Mouse (Mus musculus) midbrain, embryonic 14.5 days (tissue): ENCODE data around the gene Nckap5l. TPM values are rescaled to one million over a fixed set of nuclear protein-coding genes. Genes with fewer than 3 reads are reported as not detected.

Experiments used
- ATAC-seq: fragments of 200-750 bp; cut with Nextera tagmentation; 2 replicates; pipeline ENCODE4 v1.8.0; 2017; ENCODE audit warnings: moderate number of reproducible peaks, moderate library complexity; ENCODE audit not compliant: low FRiP score, low TSS enrichment
- DNase-seq: peaks from one replicate; pipeline ENCODE4 v3.0.0-alpha.2; 2015
- H3K27ac ChIP-seq: fragments of 300-500 bp; sonication (generic); replicated peaks from 2 replicates; pipeline ENCODE4 v1.5.1; 2014; ENCODE audit warnings: mild to moderate bottlenecking, low read depth, low read length, moderate library complexity
- H3K27me3 ChIP-seq: fragments of 300-500 bp; sonication (generic); 2 replicates; pipeline ENCODE4 v1.6.1; 2014; ENCODE audit warnings: low read length, control low read depth, mixed read lengths; ENCODE audit not compliant: control insufficient read depth, insufficient read depth
- H3K36me3 ChIP-seq: fragments of 300-500 bp; sonication (generic); 2 replicates; pipeline ENCODE4 v1.6.1; 2014; ENCODE audit warnings: low read length, control low read depth; ENCODE audit not compliant: control insufficient read depth, insufficient read depth
- H3K4me1 ChIP-seq: fragments of 300-500 bp; sonication (generic); 2 replicates; pipeline ENCODE4 v1.6.1; 2014; ENCODE audit warnings: mild to moderate bottlenecking, antibody characterized with exemption, low read length, control low read depth; ENCODE audit not compliant: control insufficient read depth, insufficient read depth
- H3K4me2 ChIP-seq: fragments of 300-500 bp; sonication (generic); 2 replicates; pipeline ENCODE4 v1.6.1; 2014; ENCODE audit warnings: mild to moderate bottlenecking, low read length, moderate library complexity
- H3K4me3 ChIP-seq: fragments of 300-500 bp; sonication (generic); replicated peaks from 2 replicates; pipeline ENCODE4 v1.5.1; 2014; ENCODE audit warnings: low read depth, low read length
- H3K9ac ChIP-seq: fragments of 300-500 bp; sonication (generic); replicated peaks from 2 replicates; pipeline ENCODE4 v1.6.1; 2014; ENCODE audit warnings: mild to moderate bottlenecking, low read length, moderate library complexity
- H3K9me3 ChIP-seq: fragments of 300-500 bp; sonication (generic); 2 replicates; pipeline ENCODE4 v1.6.1; 2016; ENCODE audit warnings: low read length, control low read depth, mixed read lengths; ENCODE audit not compliant: control insufficient read depth
- WGBS: fragments of 180-500 bp; shearing (Covaris S2); extraction: QIAGEN DNeasy Blood & Tissue Kit; methylation state at CpG from one replicate; pipeline ENCODE4 v1.1.7; 2014; 5-methylcytosine and 5-hydroxymethylcytosine counted together
- polyA plus RNA-seq: library from polyadenylated mRNA; unstranded; fragments of >200 nt; fragmentation: Nextera tagmentation; extraction: Ambion mirVana; gene quantifications from 2 replicates; pipeline ENCODE4 v1.2.1, GENCODE M21; 2014

Gene Nckap5l
- polyA plus RNA-seq, 1 experiment from 2014 or later, result 16.8 TPM

- no peaks in the 10 kb centered on the region for H3K9me3 ChIP-seq
- no peak overlapping the region for H3K4me2 ChIP-seq
- DNase-seq, result no peak
- no peak overlapping the region for H3K9ac ChIP-seq
- no peak overlapping the region for H3K27ac ChIP-seq
- no peak overlapping the region for H3K4me3 ChIP-seq
- no peaks in the 10 kb centered on the region for H3K27me3 ChIP-seq
- 95% methylated on average over 12 of the region's 12 CpGs for WGBS
- peaks cover 62% of the 10 kb centered on the region for H3K36me3 ChIP-seq
- peaks cover 4% of the 10 kb centered on the region; the same call in 1 of the 2 replicates for H3K4me1 ChIP-seq
- no peak for ATAC-seq
These were observed 54.2 kb downstream of the Nckap5l start for GRCm38 (mm10) chr15:99403159-99403889.

DNA sequence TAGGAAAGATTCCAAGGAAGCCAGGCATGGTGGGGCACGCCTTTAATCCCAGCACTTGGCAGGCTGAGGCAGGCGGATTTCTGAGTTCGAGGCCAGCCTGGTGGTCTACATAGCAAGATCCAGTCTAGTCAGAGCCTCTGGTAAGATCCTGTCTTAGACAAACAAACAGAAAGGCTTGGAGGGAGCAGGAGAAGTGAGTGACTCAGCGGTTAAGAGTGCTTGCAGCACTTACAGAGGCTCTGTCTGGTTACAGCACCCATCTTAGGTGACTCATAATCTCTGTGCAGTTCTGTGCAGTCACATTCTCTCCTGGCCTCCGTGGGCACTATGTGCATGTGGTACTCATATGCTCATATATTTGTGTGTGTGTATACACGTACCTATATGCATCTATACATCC lies 56.9 kb downstream of the Nckap5l start:
- Histone ChIP-seq H3K9me3 (no peaks in the 10 kb centered on the region), H3K4me2 (no peak overlapping the region), H3K9ac (no peak overlapping the region), H3K27ac (no peak overlapping the region), H3K36me3 (peaks cover 35% of the 10 kb centered on the region), H3K4me3 (no peak overlapping the region), H3K4me1 (peaks cover 13% of the 10 kb centered on the region), H3K27me3 (no peaks in the 10 kb centered on the region)
- 91% methylated on average over 6 of the region's 6 CpGs for WGBS
- no peak for ATAC-seq
- no peak for DNase-seq

DNA sequence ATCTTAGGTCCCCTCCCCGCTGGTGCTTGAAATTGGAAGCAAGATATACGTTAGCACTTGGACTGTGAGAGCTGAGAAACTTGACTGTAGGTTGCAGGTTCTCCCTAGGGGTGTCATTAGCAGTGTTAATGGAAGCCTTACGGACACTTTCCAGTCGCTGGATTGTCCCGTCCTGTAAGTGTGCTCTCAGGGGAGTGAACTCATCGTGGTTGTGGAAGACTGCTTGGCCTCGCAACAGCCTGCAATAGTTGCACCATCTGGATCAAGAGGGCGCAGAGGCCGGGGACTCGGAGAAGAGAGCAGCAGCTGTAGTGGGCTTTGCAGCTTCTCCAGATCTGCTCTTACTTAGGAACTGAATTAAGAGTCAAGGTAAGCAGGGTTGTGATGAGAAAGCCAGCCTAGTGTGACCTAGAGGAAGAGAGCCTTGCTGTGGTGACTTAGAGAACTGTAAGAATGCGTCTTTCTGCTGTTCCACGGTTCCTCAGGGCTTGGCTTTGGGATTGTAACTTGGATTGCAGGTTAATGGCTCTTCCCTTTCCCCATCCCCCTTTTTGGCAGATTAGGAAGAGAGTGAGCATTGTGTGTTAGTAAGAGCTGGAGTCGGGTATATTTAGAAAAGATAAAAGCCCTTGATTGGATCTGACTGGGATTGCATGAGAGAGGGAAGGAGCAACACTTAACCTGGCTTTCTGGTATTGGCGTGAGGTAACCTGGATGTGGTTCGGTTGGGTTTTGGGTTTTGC lies 57.9 kb downstream of the Nckap5l start:
- Histone ChIP-seq H3K36me3 (peaks cover 26% of the 10 kb centered on the region), H3K9me3 (no peaks in the 10 kb centered on the region), H3K4me1 (peaks cover 23% of the 10 kb centered on the region), H3K27ac (no peak overlapping the region), H3K4me2 (no peak overlapping the region), H3K9ac (no peak overlapping the region), H3K4me3 (no peak overlapping the region), H3K27me3 (no peaks in the 10 kb centered on the region)
- WGBS, result 70% methylated on average over 15 of the region's 15 CpGs
- DNase-seq (peak; percentile 8), ATAC-seq (no peak)

DNA sequence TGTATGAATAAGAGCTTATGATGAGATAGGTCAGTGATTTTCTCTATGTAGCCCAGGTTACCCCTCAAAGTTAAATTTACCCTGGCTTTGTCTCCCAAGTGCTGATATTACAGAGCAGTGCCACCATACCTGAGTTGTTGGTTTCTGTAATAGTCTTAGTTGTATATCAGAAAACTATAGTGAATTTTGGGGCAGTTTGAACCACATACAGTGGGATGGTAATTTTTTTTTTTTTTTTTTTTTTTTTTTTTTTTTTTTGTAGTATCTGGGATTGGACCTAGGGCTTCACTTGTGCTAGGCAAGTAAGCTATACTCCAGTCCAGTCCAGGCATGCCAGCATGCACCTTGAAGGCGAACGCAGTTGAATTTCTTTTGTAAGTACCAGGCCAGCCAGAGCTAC lies 59.9 kb downstream of the Nckap5l start:
- H3K27me3 ChIP-seq, result no peaks in the 10 kb centered on the region
- H3K4me3 ChIP-seq, result no peak overlapping the region
- H3K36me3 ChIP-seq, result peaks cover 5% of the 10 kb centered on the region; the same call in 1 of the 2 replicates
- 92% methylated on average over 2 of the region's 2 CpGs for WGBS
- no peak overlapping the region for H3K9ac ChIP-seq
- no peaks in the 10 kb centered on the region for H3K9me3 ChIP-seq
- ATAC-seq (no peak), DNase-seq (no peak)
- no peak overlapping the region for H3K4me2 ChIP-seq
- H3K27ac ChIP-seq, result no peak overlapping the region
- H3K4me1 ChIP-seq, result peaks cover 33% of the 10 kb centered on the region

GRCm38 (mm10) chr15:99396875-99397274 lies 60.7 kb downstream of the Nckap5l start:
- H3K9me3 ChIP-seq, result no peaks in the 10 kb centered on the region
- peaks cover 36% of the 10 kb centered on the region for H3K4me1 ChIP-seq
- H3K36me3 ChIP-seq, result no peaks in the 10 kb centered on the region
- no peak overlapping the region for H3K4me3 ChIP-seq
- H3K27me3 ChIP-seq, result no peaks in the 10 kb centered on the region
- no peak overlapping the region for H3K27ac ChIP-seq
- DNase-seq, result no peak
- no peak for ATAC-seq
- no peak overlapping the region for H3K9ac ChIP-seq
- WGBS, result 82% methylated on average over 4 of the region's 4 CpGs
- no peak overlapping the region for H3K4me2 ChIP-seq

GRCm38 (mm10) chr15:99396462-99396861 lies 61.1 kb downstream of the Nckap5l start:
- no peak for DNase-seq
- ATAC-seq, result no peak

GRCm38 (mm10) chr15:99393386-99394252 lies 63.9 kb downstream of the Nckap5l start:
- Histone ChIP-seq H3K9ac (peak overlapping the region; percentile 81), H3K27me3 (no peaks in the 10 kb centered on the region), H3K4me3 (peak overlapping the region; percentile 81), H3K4me2 (peak overlapping the region; percentile 98), H3K9me3 (no peaks in the 10 kb centered on the region), H3K27ac (peak overlapping the region; percentile 83), H3K4me1 (peaks cover 32% of the 10 kb centered on the region), H3K36me3 (no peaks in the 10 kb centered on the region)
- no peak for DNase-seq
- WGBS, result 12% methylated on average over 24 of the region's 24 CpGs
- peak; percentile 19 for ATAC-seq

More at GRCm38 (mm10) chr15:99396462-99396861, 61.1 kb downstream of the Nckap5l start:
- Histone ChIP-seq H3K4me2 (no peak overlapping the region), H3K4me3 (no peak overlapping the region), H3K27me3 (no peaks in the 10 kb centered on the region), H3K36me3 (no peaks in the 10 kb centered on the region), H3K9me3 (no peaks in the 10 kb centered on the region), H3K4me1 (peaks cover 36% of the 10 kb centered on the region), H3K27ac (no peak overlapping the region), H3K9ac (no peak overlapping the region)
- WGBS, result 82% methylated on average over 1 of the region's 1 CpGs

GRCm38 (mm10) chr15:99392486-99393385 lies 64.8 kb downstream of the Nckap5l start, which contains the start of gene Tmbim6:
TSS of gene Tmbim6 (plus strand) at chr15:99392882.
- DNase-seq, result peak; percentile 100
- peak within 1 kb of the TSS; percentile 98 for H3K4me2 ChIP-seq
- H3K27ac ChIP-seq, result peak within 1 kb of the TSS; percentile 83
- ATAC-seq, result peak; percentile 100
- H3K9ac ChIP-seq, result peak within 1 kb of the TSS; percentile 81
- H3K27me3 ChIP-seq, result no peaks in the 10 kb centered on the region
- no peaks in the 10 kb centered on the region for H3K9me3 ChIP-seq
- WGBS, result under 1% methylated on average over 51 of the region's 51 CpGs
- H3K4me3 ChIP-seq, result peak within 1 kb of the TSS; percentile 81
- H3K4me1 ChIP-seq, result peaks cover 32% of the 10 kb centered on the region
- H3K36me3 ChIP-seq, result no peaks in the 10 kb centered on the region
